Mouse (Mus musculus): ENCODE measurements around the gene Gstm6. TPM values are rescaled to one million over a fixed set of nuclear protein-coding genes. Genes with fewer than 3 reads are reported as not detected.
"Not testable (repeated sequence)": the region's sequence is repeated elsewhere in the genome, so short reads cannot be mapped to it uniquely, and the experiment has no call there.

The Gstm6 gene
- polyA plus RNA-seq (2012; rRNA removed): 0.15 TPM in 1 of 2 replicates, not detected in the other

DNA sequence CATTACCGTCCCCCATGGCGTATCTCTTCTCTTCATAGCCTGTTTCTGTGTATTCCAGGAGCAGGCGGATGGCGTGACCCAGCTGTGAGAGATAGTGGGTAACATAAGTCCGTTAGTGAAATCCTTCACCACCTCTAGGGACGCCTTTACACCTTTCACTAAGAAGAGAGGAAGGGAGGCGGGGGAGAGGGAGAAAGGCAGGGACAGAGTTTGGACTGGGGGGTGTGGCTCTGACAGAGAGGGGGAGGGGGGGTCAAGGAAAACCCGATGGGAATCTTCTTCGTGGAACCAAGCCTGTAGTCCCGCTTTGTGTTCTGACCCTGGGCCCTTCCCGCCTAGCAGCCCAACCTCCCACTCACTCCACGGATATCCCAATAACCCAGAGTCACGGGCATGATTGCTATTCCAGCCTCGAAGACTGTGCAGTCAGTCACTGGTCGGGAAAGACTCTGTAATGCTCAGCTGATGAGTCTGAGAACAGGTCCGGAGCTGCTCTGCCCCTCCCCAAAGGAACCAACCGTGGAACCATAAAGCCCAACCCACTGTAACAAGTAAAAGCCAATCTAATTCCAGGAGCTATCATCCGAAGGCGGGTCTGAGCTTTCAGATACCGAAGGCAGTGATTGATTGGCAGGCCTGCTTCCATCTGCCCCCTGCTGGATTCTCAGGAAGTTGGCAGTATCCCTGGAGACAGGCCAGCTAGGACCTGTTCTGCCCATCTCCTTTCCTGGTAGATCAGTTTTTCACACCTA, at the start of gene Gstm6:
TSS of gene Gstm6 (minus strand) at position 511 of the 752 bp plus-strand sequence.
- WGBS: 72% methylated on average over 20 of the region's 20 CpGs
- no peaks in the 10 kb centered on the region for H3K36me3 ChIP-seq (ENCODE audit: control insufficient read depth, insufficient read depth, low read length)
- H3K4me1 ChIP-seq (ENCODE audit: control insufficient read depth, insufficient read depth, insufficient read length): no peaks in the 10 kb centered on the region
- no peaks in the 10 kb centered on the region for H3K27me3 ChIP-seq (ENCODE audit: control insufficient read depth, insufficient read depth, low read length)
- H3K27ac ChIP-seq (ENCODE audit: insufficient read depth, low read length): no peak within 1 kb of the TSS
- no peak for DNase-seq (ENCODE audit: low read depth in 1 of 2, low spot score in 2 of 2)
- no peak within 1 kb of the TSS for H3K4me3 ChIP-seq (ENCODE audit: extremely low read depth, insufficient read depth, insufficient read length)
- TF ChIP-seq CTCF (IDR thresholded peaks at IDR 0.05; ENCODE audit: extremely low read depth, insufficient read depth, insufficient read length, insufficient replicate concordance) (no peak), POLR2A (IDR thresholded peaks at IDR 0.05; ENCODE audit: low read depth, low read length) (no peak)

GRCm38 (mm10) chr3:107986041-107986562, 42.6 kb upstream of the Gstm6 start, which contains the start of gene Gstm2:
TSS of gene Gstm2 (minus strand) at chr3:107986453.
- no peaks in the 10 kb centered on the region for H3K36me3 ChIP-seq (ENCODE audit: control insufficient read depth, insufficient read depth, low read length)
- no peak for DNase-seq (ENCODE audit: low read depth in 1 of 2, low spot score in 2 of 2)
- no peaks in the 10 kb centered on the region for H3K27me3 ChIP-seq (ENCODE audit: control insufficient read depth, insufficient read depth, low read length)
- no peak within 1 kb of the TSS for H3K27ac ChIP-seq (ENCODE audit: insufficient read depth, low read length)
- H3K4me1 ChIP-seq (ENCODE audit: control insufficient read depth, insufficient read depth, insufficient read length): no peaks in the 10 kb centered on the region
- TF ChIP-seq CTCF (IDR thresholded peaks at IDR 0.05; ENCODE audit: extremely low read depth, insufficient read depth, insufficient read length, insufficient replicate concordance): no peak
- TF ChIP-seq POLR2A (IDR thresholded peaks at IDR 0.05; ENCODE audit: low read depth, low read length): no peak
- WGBS: 77% methylated on average over 8 of the region's 8 CpGs
- no peak within 1 kb of the TSS for H3K4me3 ChIP-seq (ENCODE audit: extremely low read depth, insufficient read depth, insufficient read length)

GRCm38 (mm10) chr3:107985141-107985540, 41.6 kb upstream of the Gstm6 start:
- H3K27ac ChIP-seq (ENCODE audit: insufficient read depth, low read length); H3K36me3 ChIP-seq (ENCODE audit: control insufficient read depth, insufficient read depth, low read length); H3K4me3 ChIP-seq (ENCODE audit: extremely low read depth, insufficient read depth, insufficient read length); DNase-seq (ENCODE audit: low read depth in 1 of 2, low spot score in 2 of 2); H3K27me3 ChIP-seq (ENCODE audit: control insufficient read depth, insufficient read depth, low read length); H3K4me1 ChIP-seq (ENCODE audit: control insufficient read depth, insufficient read depth, insufficient read length): not testable (repeated sequence)
- WGBS: 91% methylated on average over 2 of the region's 2 CpGs

DNA sequence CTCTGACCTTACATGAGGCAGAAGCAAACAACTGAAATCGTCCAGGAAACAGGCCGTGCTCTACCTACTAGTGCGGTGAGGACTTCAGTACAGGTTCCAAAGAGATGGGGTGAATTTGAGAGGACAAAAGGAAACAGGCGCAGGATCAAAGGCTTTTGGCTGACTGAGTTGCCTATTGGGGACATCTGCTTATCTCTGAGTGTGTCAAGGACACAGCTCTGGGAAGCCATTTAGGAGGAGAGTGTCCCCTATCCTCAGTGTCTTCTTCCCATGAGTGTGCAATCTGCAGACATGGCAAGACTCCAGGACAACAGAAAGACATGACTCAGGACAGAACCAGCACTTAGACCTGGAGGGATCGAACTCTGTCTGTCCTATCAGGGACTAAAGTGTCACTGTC, 40.9 kb upstream of the Gstm6 start:
- Histone ChIP-seq H3K27ac (ENCODE audit: insufficient read depth, low read length) (no peak overlapping the region), H3K27me3 (ENCODE audit: control insufficient read depth, insufficient read depth, low read length) (no peaks in the 10 kb centered on the region), H3K4me1 (ENCODE audit: control insufficient read depth, insufficient read depth, insufficient read length) (no peaks in the 10 kb centered on the region), H3K4me3 (ENCODE audit: extremely low read depth, insufficient read depth, insufficient read length) (no peak overlapping the region), H3K36me3 (ENCODE audit: control insufficient read depth, insufficient read depth, low read length) (no peaks in the 10 kb centered on the region)
- WGBS: 82% methylated on average over 5 of the region's 5 CpGs
- TF ChIP-seq POLR2A (IDR thresholded peaks at IDR 0.05; ENCODE audit: low read depth, low read length) (no peak), CTCF (IDR thresholded peaks at IDR 0.05; ENCODE audit: extremely low read depth, insufficient read depth, insufficient read length, insufficient replicate concordance) (no peak)
- no peak for DNase-seq (ENCODE audit: low read depth in 1 of 2, low spot score in 2 of 2)

GRCm38 (mm10) chr3:107983771-107984170, 40.2 kb upstream of the Gstm6 start:
- TF ChIP-seq CTCF (IDR thresholded peaks at IDR 0.05; ENCODE audit: extremely low read depth, insufficient read depth, insufficient read length, insufficient replicate concordance): no peak
- no peak for TF ChIP-seq POLR2A (IDR thresholded peaks at IDR 0.05; ENCODE audit: low read depth, low read length)
- no peaks in the 10 kb centered on the region for H3K4me1 ChIP-seq (ENCODE audit: control insufficient read depth, insufficient read depth, insufficient read length)
- 50% methylated on average over 3 of the region's 3 CpGs for WGBS
- no peaks in the 10 kb centered on the region for H3K27me3 ChIP-seq (ENCODE audit: control insufficient read depth, insufficient read depth, low read length)
- H3K27ac ChIP-seq (ENCODE audit: insufficient read depth, low read length): no peak overlapping the region
- DNase-seq (ENCODE audit: low read depth in 1 of 2, low spot score in 2 of 2): no peak
- H3K36me3 ChIP-seq (ENCODE audit: control insufficient read depth, insufficient read depth, low read length): no peaks in the 10 kb centered on the region
- H3K4me3 ChIP-seq (ENCODE audit: extremely low read depth, insufficient read depth, insufficient read length): no peak overlapping the region

DNA sequence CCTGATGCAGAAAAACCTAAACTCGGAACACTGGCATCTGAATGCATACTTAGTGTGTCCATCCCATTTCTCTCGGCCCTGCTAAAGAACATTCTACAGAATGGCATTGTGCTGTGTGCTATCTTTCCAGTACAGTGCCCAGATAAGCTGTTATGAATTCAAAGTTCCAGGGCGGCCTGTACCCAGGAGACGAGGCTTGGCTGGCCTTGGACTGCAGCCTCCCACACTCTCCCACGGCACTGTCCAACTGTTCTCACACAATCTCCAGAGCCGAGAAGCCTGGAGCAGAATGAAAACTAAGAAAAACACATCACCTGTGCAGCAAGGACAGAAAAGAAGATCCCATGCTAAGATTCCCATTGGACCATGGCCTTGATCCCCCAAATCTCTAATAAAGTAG, 39.2 kb upstream of the Gstm6 start:
- Histone ChIP-seq H3K4me3 (ENCODE audit: extremely low read depth, insufficient read depth, insufficient read length) (no peak overlapping the region), H3K4me1 (ENCODE audit: control insufficient read depth, insufficient read depth, insufficient read length) (no peaks in the 10 kb centered on the region), H3K27ac (ENCODE audit: insufficient read depth, low read length) (no peak overlapping the region), H3K36me3 (ENCODE audit: control insufficient read depth, insufficient read depth, low read length) (no peaks in the 10 kb centered on the region), H3K27me3 (ENCODE audit: control insufficient read depth, insufficient read depth, low read length) (no peaks in the 10 kb centered on the region)
- no peak for DNase-seq (ENCODE audit: low read depth in 1 of 2, low spot score in 2 of 2)
- TF ChIP-seq POLR2A (IDR thresholded peaks at IDR 0.05; ENCODE audit: low read depth, low read length) (no peak), CTCF (IDR thresholded peaks at IDR 0.05; ENCODE audit: extremely low read depth, insufficient read depth, insufficient read length, insufficient replicate concordance) (no peak)
- 91% methylated on average over 6 of the region's 6 CpGs for WGBS

DNA sequence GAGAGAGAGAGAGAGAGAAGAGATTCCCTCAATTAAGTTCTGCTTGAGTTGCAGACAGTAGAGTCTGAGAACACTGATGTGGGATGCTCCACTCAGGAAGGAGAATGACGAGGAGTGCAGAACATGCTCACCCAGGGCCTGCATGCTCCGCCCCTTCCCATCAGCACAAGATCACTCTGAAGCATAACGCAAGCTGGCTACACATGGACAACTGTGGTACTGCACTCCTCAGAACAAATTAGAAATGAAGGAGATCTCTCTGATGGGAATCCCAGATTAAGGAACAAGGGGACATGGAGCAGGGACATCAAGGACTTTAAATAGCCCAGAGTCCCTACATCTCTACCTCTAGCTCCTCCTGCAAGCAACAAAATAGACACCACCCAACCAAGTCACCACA, 37.7 kb upstream of the Gstm6 start:
- 73% methylated on average over 3 of the region's 3 CpGs for WGBS
- TF ChIP-seq POLR2A (IDR thresholded peaks at IDR 0.05; ENCODE audit: low read depth, low read length): no peak
- no peak for TF ChIP-seq CTCF (IDR thresholded peaks at IDR 0.05; ENCODE audit: extremely low read depth, insufficient read depth, insufficient read length, insufficient replicate concordance)
- no peaks in the 10 kb centered on the region for H3K36me3 ChIP-seq (ENCODE audit: control insufficient read depth, insufficient read depth, low read length)
- no peak overlapping the region for H3K27ac ChIP-seq (ENCODE audit: insufficient read depth, low read length)
- no peak for DNase-seq (ENCODE audit: low read depth in 1 of 2, low spot score in 2 of 2)
- no peaks in the 10 kb centered on the region for H3K4me1 ChIP-seq (ENCODE audit: control insufficient read depth, insufficient read depth, insufficient read length)
- H3K27me3 ChIP-seq (ENCODE audit: control insufficient read depth, insufficient read depth, low read length): no peaks in the 10 kb centered on the region
- H3K4me3 ChIP-seq (ENCODE audit: extremely low read depth, insufficient read depth, insufficient read length): no peak overlapping the region

Data from spleen, adult 2 months (tissue).